17 mouse cellular contexts compared by ENCODE assay signal in genomic region chr5:48412261-48412660, GRCm38 (mm10).
DNase-seq lines count a peak whose midpoint lies in the region; TF ChIP-seq lines count a peak whose summit lies in the region.
"Had no signal": no experiment of that assay in that cellular context is flagged by ENCODE, and none has a peak within 500 bp of the region (broad histone marks: within the 10 kb centered on the region; RNA-seq: fewer than 3 reads in every experiment).

No protein-coding gene starts in this region.

- no peak overlapping the region for H3K27ac ChIP-seq in layer of hippocampus, adult 2 months
- H3K27ac ChIP-seq: embryonic facial prominence, embryonic 10.5 days; embryonic facial prominence, embryonic 12.5 days; forebrain, embryonic 13.5 days; forebrain, embryonic 15.5 days had no signal

- H3K4me3 ChIP-seq in layer of hippocampus, adult 2 months: no peak overlapping the region
- H3K4me3 ChIP-seq: embryonic facial prominence, embryonic 10.5 days; embryonic facial prominence, embryonic 12.5 days; forebrain, embryonic 13.5 days; forebrain, embryonic 15.5 days had no signal

- no peak for TF ChIP-seq CTCF in layer of hippocampus, adult 2 months (conservative IDR thresholded peaks at IDR 0.05)

- DNase-seq in adrenal gland, adult 2 months: peak; percentile 54
- DNase-seq in adrenal gland, postnatal 4 days (ENCODE audit: low spot score in 2 of 2): no peak
- DNase-seq in adrenal gland, postnatal 10 days: peak; percentile 14
- DNase-seq in adrenal gland, postnatal 25 days: peak; percentile 5
- DNase-seq in liver: no peak
- no peak for DNase-seq in heart, adult 18-20 months
- DNase-seq in layer of hippocampus, adult 2 months (ENCODE audit: low spot score in 2 of 2): no peak
- DNase-seq: cerebellum, adult 11-12 months; cerebellum, adult 2 months; cerebellum, adult 9-10 months; cerebellum, postnatal 10 days; cerebellum, postnatal 25 days; forebrain, postnatal 0 days had no signal

Comparison
In these comparisons a context has a peak if more than half of its experiments do, and no peak if none do; other contexts are left out.
1. DNase-seq: peak in adrenal gland, adult 2 months (single experiment), adrenal gland, postnatal 10 days (single experiment) and adrenal gland, postnatal 25 days (single experiment); none in adrenal gland, postnatal 4 days (0 of 2), liver (single experiment), heart, adult 18-20 months (0 of 2) and layer of hippocampus, adult 2 months (0 of 2).